Mouse (Mus musculus) embryonic fibroblast, embryonic 13.5 days (primary cell): ENCODE data around the gene Rnf141. TPM values are rescaled to one million over a fixed set of nuclear protein-coding genes. Genes with fewer than 3 reads are reported as not detected.
A peak's percentile ranks its signal among the peaks of the same experiment; 100 is the strongest.

ENCODE experiments used
- H3K27ac ChIP-seq: 2 replicates; pipeline ENCODE4 v1.5.1; 2012; ENCODE audit warnings: low read length, control low read depth, inconsistent platforms; ENCODE audit not compliant: insufficient read depth
- H3K4me1 ChIP-seq: 2 replicates; pipeline ENCODE4 v1.6.1; 2011; ENCODE audit warnings: low read length; ENCODE audit not compliant: control insufficient read depth, insufficient read depth
- H3K4me3 ChIP-seq: 2 replicates; pipeline ENCODE4 v1.5.1; 2011; ENCODE audit warnings: mild to moderate bottlenecking, control low read depth, low read length; ENCODE audit not compliant: insufficient read depth
- CTCF ChIP-seq: IDR thresholded peaks from 2 replicates; pipeline ENCODE4 v1.5.1; 2011; ENCODE audit warnings: mild to moderate bottlenecking, control low read depth, low read length, moderate library complexity, borderline replicate concordance; ENCODE audit not compliant: insufficient read depth
- POLR2A ChIP-seq: IDR thresholded peaks from 2 replicates; pipeline ENCODE4 v1.6.1; 2011; ENCODE audit warnings: low read depth, mild to moderate bottlenecking, control low read depth, low read length, moderate library complexity
- polyA plus RNA-seq: library from polyadenylated mRNA; stranded (reverse); fragments of >200 nt; gene quantifications from 2 replicates; pipeline ENCODE4 v1.2.4, GENCODE M21; 2011; ENCODE audit warnings: low read depth; ENCODE audit not compliant: missing spikeins, insufficient read length

The Rnf141 gene
- polyA plus RNA-seq, 1 experiment, result 36.1 TPM

- Histone ChIP-seq H3K4me1 (no peaks in the 10 kb centered on the region), H3K4me3 (no peak overlapping the region), H3K27ac (no peak overlapping the region)
- no peak for TF ChIP-seq CTCF
Observed at GRCm38 (mm10) chr7:110834018-110834417, 10.2 kb downstream of the Rnf141 start.

- Histone ChIP-seq H3K4me3 (no peak overlapping the region), H3K4me1 (no peaks in the 10 kb centered on the region), H3K27ac (no peak overlapping the region)
- TF ChIP-seq CTCF (no peak), POLR2A (no peak)
Observed at GRCm38 (mm10) chr7:110833024-110833423, 11.2 kb downstream of the Rnf141 start.

GRCm38 (mm10) chr7:110823995-110824953 lies 20.0 kb downstream of the Rnf141 start:
- Histone ChIP-seq H3K4me3 (no peak overlapping the region), H3K4me1 (peaks cover 8% of the 10 kb centered on the region), H3K27ac (peak overlapping the region; percentile 56)
- no peak for TF ChIP-seq POLR2A
- no peak for TF ChIP-seq CTCF

GRCm38 (mm10) chr7:110823593-110823992 lies 20.7 kb downstream of the Rnf141 start:
- 0 out of 2 replicates have a peak overlapping the region, but pooled peaks have one; percentile 11 for H3K27ac ChIP-seq
- H3K4me3 ChIP-seq, result no peak overlapping the region
- H3K4me1 ChIP-seq, result peaks cover 8% of the 10 kb centered on the region
- TF ChIP-seq POLR2A (no peak), CTCF (no peak)

- no peak for TF ChIP-seq CTCF
- Histone ChIP-seq H3K27ac (no peak overlapping the region), H3K4me1 (peaks cover 8% of the 10 kb centered on the region), H3K4me3 (no peak overlapping the region)
Observed at GRCm38 (mm10) chr7:110823076-110823475, 21.2 kb downstream of the Rnf141 start.

- H3K4me1 ChIP-seq, result peaks cover 8% of the 10 kb centered on the region
- no peak for TF ChIP-seq CTCF
- no peak for TF ChIP-seq POLR2A
- H3K27ac ChIP-seq, result no peak overlapping the region
- no peak overlapping the region for H3K4me3 ChIP-seq
Observed at GRCm38 (mm10) chr7:110822055-110822454, 22.2 kb downstream of the Rnf141 start.

GRCm38 (mm10) chr7:110821653-110822052 lies 22.6 kb downstream of the Rnf141 start:
- Histone ChIP-seq H3K27ac (peak overlapping the region; percentile 6; the same call in 1 of the 2 replicates), H3K4me3 (no peak overlapping the region), H3K4me1 (peaks cover 8% of the 10 kb centered on the region)
- TF ChIP-seq POLR2A (no peak), CTCF (no peak)

- TF ChIP-seq CTCF (no peak), POLR2A (no peak)
- peaks cover 8% of the 10 kb centered on the region for H3K4me1 ChIP-seq
- H3K4me3 ChIP-seq, result no peak overlapping the region
- H3K27ac ChIP-seq, result peak overlapping the region; percentile 6; the same call in 1 of the 2 replicates
Observed at GRCm38 (mm10) chr7:110821068-110821467, 23.2 kb downstream of the Rnf141 start.

GRCm38 (mm10) chr7:110818787-110819350 lies 25.4 kb downstream of the Rnf141 start:
- no peak for TF ChIP-seq POLR2A
- TF ChIP-seq CTCF, result no peak
- Histone ChIP-seq H3K27ac (no peak overlapping the region), H3K4me1 (peaks cover 3% of the 10 kb centered on the region; the same call in 1 of the 2 replicates), H3K4me3 (no peak overlapping the region)

- no peak overlapping the region for H3K4me3 ChIP-seq
- peaks cover 3% of the 10 kb centered on the region; the same call in 1 of the 2 replicates for H3K4me1 ChIP-seq
- TF ChIP-seq CTCF, result no peak
- no peak for TF ChIP-seq POLR2A
- H3K27ac ChIP-seq, result no peak overlapping the region
Observed at GRCm38 (mm10) chr7:110818206-110818605, 26.1 kb downstream of the Rnf141 start.
